Mouse (Mus musculus): Measurements from ENCODE around the gene Cryzl2. TPM values are rescaled to one million over a fixed set of nuclear protein-coding genes. Genes with fewer than 3 reads are reported as not detected.

The Cryzl2 gene
- polyA plus RNA-seq, 1 experiment from 2014 or later = 6.3 TPM

DNA sequence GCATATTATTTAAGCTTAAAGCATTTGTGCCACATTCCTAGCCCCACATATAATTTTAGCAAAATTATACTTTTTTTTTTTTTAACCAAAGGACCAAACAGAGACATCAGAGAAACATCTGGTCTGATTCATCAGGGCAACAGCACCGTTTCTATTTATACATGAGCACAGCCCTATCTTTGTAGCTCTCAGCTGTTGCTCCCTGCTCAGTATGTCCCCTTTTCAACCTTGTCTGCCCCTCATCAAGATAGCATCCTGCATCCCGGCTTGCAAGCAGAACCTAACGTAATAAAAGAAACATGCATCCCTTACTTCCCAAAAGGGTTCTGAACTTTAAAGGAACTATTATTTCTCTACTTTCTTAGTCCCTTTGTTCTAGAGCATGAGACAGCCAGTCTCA lies 41.0 kb upstream of the Cryzl2 start:
- no peak for ATAC-seq
- Histone ChIP-seq H3K27ac (ENCODE audit: low read length) (no peak overlapping the region), H3K9ac (replicated peaks; ENCODE audit: low read depth, low read length) (no peak overlapping the region), H3K4me3 (replicated peaks; ENCODE audit: low read length) (no peak overlapping the region), H3K4me1 (replicated peaks; ENCODE audit: control insufficient read depth, insufficient read depth, low read length) (peaks cover 7% of the 10 kb centered on the region), H3K36me3 (ENCODE audit: control insufficient read depth, insufficient read depth) (no peaks in the 10 kb centered on the region; the same call in 1 of the 2 replicates), H3K9me3 (ENCODE audit: control insufficient read depth, low read length) (no peaks in the 10 kb centered on the region), H3K27me3 (replicated peaks; ENCODE audit: control insufficient read depth, insufficient read depth, low read length) (no peaks in the 10 kb centered on the region), H3K4me2 (ENCODE audit: low read length) (no peak overlapping the region)
- WGBS = 29% methylated on average over 3 of the region's 3 CpGs

DNA sequence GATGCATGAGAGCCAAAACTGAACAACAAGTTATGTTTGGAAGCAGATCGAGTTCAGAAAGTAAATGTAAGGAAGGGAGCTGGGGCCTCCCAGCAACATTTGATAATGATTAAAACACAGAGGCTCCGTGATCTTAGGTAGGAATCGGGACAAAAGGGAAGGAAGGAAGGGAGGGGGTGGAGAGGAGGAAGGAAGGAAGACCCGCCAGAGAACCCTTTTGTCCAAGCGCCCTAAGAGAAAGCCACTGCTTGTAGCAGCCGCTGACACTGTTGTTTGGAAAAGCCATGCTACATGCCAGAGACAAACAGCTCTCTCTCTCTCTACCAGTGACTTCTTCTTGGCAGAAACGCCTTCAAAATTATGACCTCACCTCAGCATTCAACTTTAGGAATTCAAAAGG lies 40.5 kb upstream of the Cryzl2 start:
- Histone ChIP-seq H3K9me3 (ENCODE audit: control insufficient read depth, low read length) (no peaks in the 10 kb centered on the region), H3K4me1 (replicated peaks; ENCODE audit: control insufficient read depth, insufficient read depth, low read length) (peaks cover 7% of the 10 kb centered on the region), H3K27ac (ENCODE audit: low read length) (no peak overlapping the region), H3K36me3 (ENCODE audit: control insufficient read depth, insufficient read depth) (no peaks in the 10 kb centered on the region; the same call in 1 of the 2 replicates), H3K4me3 (replicated peaks; ENCODE audit: low read length) (no peak overlapping the region), H3K9ac (replicated peaks; ENCODE audit: low read depth, low read length) (no peak overlapping the region), H3K4me2 (ENCODE audit: low read length) (no peak overlapping the region), H3K27me3 (replicated peaks; ENCODE audit: control insufficient read depth, insufficient read depth, low read length) (no peaks in the 10 kb centered on the region)
- ATAC-seq = no peak
- 7% methylated on average over 7 of the region's 7 CpGs for WGBS

DNA sequence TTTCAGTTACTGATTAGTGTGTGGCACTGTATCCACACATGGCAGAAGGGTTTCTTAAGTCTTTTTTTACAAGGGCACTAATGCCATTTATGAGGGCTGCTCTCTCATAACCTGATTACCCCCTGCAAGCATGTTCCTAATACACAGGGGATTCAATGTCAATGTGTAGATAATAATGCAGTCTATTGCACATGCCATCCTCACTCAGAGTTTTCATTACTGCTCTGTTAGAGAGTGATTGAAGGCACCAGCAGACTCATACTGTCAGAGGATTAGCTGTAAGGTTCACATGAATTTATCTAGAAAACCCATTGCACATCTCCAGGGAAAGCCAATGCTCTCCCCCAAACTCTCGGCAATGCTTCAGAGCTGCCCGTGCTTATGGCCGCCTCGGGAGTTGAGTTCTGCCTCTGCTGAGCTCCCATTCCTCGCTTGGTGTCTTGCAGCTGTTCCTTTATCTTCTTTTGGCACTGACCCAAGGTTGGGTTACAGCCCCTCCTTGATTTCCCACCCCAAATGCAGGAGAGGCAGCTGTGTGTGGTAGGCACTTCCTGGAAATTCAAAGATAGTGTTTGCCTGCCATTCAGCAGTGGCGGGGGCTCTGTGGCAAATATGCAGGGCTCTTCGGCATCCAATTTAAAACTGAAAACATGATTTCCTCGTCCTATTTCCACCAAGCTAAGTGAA lies 32.5 kb upstream of the Cryzl2 start:
- Histone ChIP-seq H3K4me2 (ENCODE audit: low read length) (peak overlapping the region; percentile 17; the same call in 1 of the 2 replicates), H3K27me3 (replicated peaks; ENCODE audit: control insufficient read depth, insufficient read depth, low read length) (no peaks in the 10 kb centered on the region), H3K4me1 (replicated peaks; ENCODE audit: control insufficient read depth, insufficient read depth, low read length) (peaks cover 9% of the 10 kb centered on the region), H3K9me3 (ENCODE audit: control insufficient read depth, low read length) (no peaks in the 10 kb centered on the region), H3K36me3 (ENCODE audit: control insufficient read depth, insufficient read depth) (no peaks in the 10 kb centered on the region), H3K4me3 (replicated peaks; ENCODE audit: low read length) (no peak overlapping the region), H3K27ac (ENCODE audit: low read length) (peak overlapping the region; percentile 63), H3K9ac (replicated peaks; ENCODE audit: low read depth, low read length) (no peak overlapping the region)
- 27% methylated on average over 8 of the region's 8 CpGs for WGBS
- ATAC-seq = peak; percentile 93

DNA sequence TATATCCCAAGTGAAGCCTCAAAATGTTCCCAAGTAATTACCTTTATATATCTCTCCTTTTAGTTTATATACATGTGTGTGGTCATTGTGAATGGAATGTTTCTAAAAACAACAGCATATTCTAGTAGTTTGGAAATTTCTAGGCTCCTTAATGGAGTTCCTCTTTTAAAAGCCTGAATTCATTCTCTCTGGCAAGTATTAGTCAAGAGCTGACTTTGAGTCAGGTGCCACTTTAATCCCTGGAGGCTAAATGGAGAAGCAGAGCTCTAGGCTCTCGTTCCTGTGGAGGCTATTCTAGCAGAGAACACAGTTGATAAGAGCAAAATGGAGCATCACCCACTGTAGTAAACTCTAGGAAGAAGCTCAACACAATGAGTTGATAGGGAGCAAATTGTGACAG lies 31.4 kb upstream of the Cryzl2 start:
- Histone ChIP-seq H3K4me2 (ENCODE audit: low read length) (no peak overlapping the region), H3K9me3 (ENCODE audit: control insufficient read depth, low read length) (no peaks in the 10 kb centered on the region), H3K4me1 (replicated peaks; ENCODE audit: control insufficient read depth, insufficient read depth, low read length) (peaks cover 9% of the 10 kb centered on the region), H3K27me3 (replicated peaks; ENCODE audit: control insufficient read depth, insufficient read depth, low read length) (no peaks in the 10 kb centered on the region), H3K36me3 (ENCODE audit: control insufficient read depth, insufficient read depth) (no peaks in the 10 kb centered on the region), H3K9ac (replicated peaks; ENCODE audit: low read depth, low read length) (no peak overlapping the region), H3K4me3 (replicated peaks; ENCODE audit: low read length) (no peak overlapping the region), H3K27ac (ENCODE audit: low read length) (no peak overlapping the region)
- ATAC-seq = no peak
- 79% methylated on average over 1 of the region's 1 CpGs for WGBS

DNA sequence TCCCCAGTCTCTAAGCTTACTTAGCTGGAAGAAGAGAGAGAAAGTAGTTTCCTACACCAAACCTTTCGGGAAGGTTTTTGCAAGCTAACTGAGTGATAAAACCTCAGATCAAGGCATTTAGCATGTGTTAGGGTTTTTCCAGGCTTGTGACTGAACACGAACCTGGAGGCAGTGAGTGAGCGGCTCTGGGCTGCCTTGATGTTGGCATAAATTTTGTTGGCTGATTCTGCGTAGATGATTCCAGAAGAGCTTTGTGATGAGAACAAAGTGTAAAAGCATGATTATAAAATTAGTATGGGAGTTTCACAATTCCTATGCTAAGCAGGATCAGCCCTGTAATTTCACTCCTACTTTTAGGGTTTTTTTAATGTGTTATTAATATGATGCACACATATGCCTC lies 30.8 kb upstream of the Cryzl2 start:
- Histone ChIP-seq H3K4me2 (ENCODE audit: low read length) (no peak overlapping the region), H3K27ac (ENCODE audit: low read length) (no peak overlapping the region), H3K9ac (replicated peaks; ENCODE audit: low read depth, low read length) (no peak overlapping the region), H3K27me3 (replicated peaks; ENCODE audit: control insufficient read depth, insufficient read depth, low read length) (no peaks in the 10 kb centered on the region), H3K36me3 (ENCODE audit: control insufficient read depth, insufficient read depth) (no peaks in the 10 kb centered on the region), H3K9me3 (ENCODE audit: control insufficient read depth, low read length) (no peaks in the 10 kb centered on the region), H3K4me3 (replicated peaks; ENCODE audit: low read length) (no peak overlapping the region), H3K4me1 (replicated peaks; ENCODE audit: control insufficient read depth, insufficient read depth, low read length) (peaks cover 9% of the 10 kb centered on the region)
- 87% methylated on average over 4 of the region's 4 CpGs for WGBS
- no peak for ATAC-seq

DNA sequence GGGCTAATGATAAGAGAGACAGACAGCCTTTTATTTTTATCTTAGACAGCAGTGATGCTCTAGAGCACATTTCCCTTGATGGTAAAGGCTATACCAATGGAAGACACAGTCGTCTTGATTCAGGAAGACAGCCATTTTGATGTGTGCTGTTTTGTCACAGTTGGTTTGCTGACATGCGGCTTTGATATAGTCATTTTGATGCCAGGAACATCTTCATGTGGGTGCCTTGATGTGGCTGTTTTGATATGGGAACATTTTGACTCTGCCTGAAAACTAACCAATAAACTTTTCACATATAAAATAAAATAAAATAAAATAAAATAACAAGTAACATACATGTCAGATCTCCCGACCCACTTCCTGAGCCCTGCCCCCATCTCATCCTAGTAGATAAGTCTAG lies 30.0 kb upstream of the Cryzl2 start:
- H3K9ac ChIP-seq (replicated peaks; ENCODE audit: low read depth, low read length) = no peak overlapping the region
- no peak overlapping the region for H3K4me3 ChIP-seq (replicated peaks; ENCODE audit: low read length)
- no peaks in the 10 kb centered on the region for H3K36me3 ChIP-seq (ENCODE audit: control insufficient read depth, insufficient read depth)
- peaks cover 9% of the 10 kb centered on the region for H3K4me1 ChIP-seq (replicated peaks; ENCODE audit: control insufficient read depth, insufficient read depth, low read length)
- H3K9me3 ChIP-seq (ENCODE audit: control insufficient read depth, low read length) = no peaks in the 10 kb centered on the region
- no peaks in the 10 kb centered on the region for H3K27me3 ChIP-seq (replicated peaks; ENCODE audit: control insufficient read depth, insufficient read depth, low read length)
- no peak overlapping the region for H3K4me2 ChIP-seq (ENCODE audit: low read length)
- 95% methylated on average over 3 of the region's 3 CpGs for WGBS
- no peak for ATAC-seq
- no peak overlapping the region for H3K27ac ChIP-seq (ENCODE audit: low read length)

DNA sequence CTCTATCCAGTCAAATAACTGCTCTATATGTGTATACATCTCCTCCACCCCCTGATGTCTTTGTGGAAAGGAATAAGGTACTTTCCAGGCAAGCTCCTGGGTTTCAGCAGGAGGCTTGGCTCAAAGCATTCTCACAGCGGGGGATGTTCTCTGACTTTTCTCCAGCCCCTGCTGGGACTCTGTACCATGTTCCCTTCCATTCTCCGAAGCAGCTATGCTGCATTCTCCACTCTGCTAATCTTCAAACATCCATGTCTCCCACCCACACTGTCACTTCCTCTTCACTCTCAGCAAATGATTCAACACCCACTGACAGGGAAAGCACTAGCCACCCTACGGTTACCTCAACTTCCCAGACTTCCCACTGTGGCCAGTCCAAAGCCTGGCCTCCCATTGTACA lies 25.1 kb upstream of the Cryzl2 start:
- Histone ChIP-seq H3K4me2 (ENCODE audit: low read length) (no peak overlapping the region), H3K9me3 (ENCODE audit: control insufficient read depth, low read length) (no peaks in the 10 kb centered on the region), H3K9ac (replicated peaks; ENCODE audit: low read depth, low read length) (no peak overlapping the region), H3K36me3 (ENCODE audit: control insufficient read depth, insufficient read depth) (no peaks in the 10 kb centered on the region), H3K4me1 (replicated peaks; ENCODE audit: control insufficient read depth, insufficient read depth, low read length) (no peaks in the 10 kb centered on the region), H3K27ac (ENCODE audit: low read length) (no peak overlapping the region), H3K4me3 (replicated peaks; ENCODE audit: low read length) (no peak overlapping the region), H3K27me3 (replicated peaks; ENCODE audit: control insufficient read depth, insufficient read depth, low read length) (no peaks in the 10 kb centered on the region)
- WGBS = 42% methylated on average over 3 of the region's 3 CpGs
- ATAC-seq = no peak

DNA sequence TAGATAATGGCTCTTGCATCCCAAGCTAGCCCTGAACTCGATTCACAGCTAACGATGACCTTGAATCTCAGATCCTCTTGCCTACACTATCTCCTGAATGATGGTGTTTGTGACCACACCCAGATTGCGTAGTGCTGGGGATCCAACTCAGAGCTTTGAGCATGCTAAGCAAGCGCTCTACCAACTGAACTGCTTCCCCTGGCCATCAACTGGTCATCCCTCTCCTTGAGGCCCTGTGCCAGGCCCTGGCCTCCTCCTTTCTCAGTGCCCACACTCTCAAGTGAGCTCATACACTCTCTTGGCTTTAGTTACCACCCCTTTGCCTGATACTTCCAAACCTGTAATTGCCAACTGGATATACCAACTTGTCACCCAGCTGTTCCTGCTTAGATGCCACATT lies 24.0 kb upstream of the Cryzl2 start:
- Histone ChIP-seq H3K27ac (ENCODE audit: low read length) (no peak overlapping the region), H3K4me3 (replicated peaks; ENCODE audit: low read length) (no peak overlapping the region), H3K27me3 (replicated peaks; ENCODE audit: control insufficient read depth, insufficient read depth, low read length) (no peaks in the 10 kb centered on the region), H3K4me2 (ENCODE audit: low read length) (no peak overlapping the region), H3K4me1 (replicated peaks; ENCODE audit: control insufficient read depth, insufficient read depth, low read length) (no peaks in the 10 kb centered on the region), H3K9me3 (ENCODE audit: control insufficient read depth, low read length) (no peaks in the 10 kb centered on the region), H3K36me3 (ENCODE audit: control insufficient read depth, insufficient read depth) (no peaks in the 10 kb centered on the region), H3K9ac (replicated peaks; ENCODE audit: low read depth, low read length) (no peak overlapping the region)
- ATAC-seq = no peak
- WGBS = 91% methylated on average over 4 of the region's 4 CpGs

DNA sequence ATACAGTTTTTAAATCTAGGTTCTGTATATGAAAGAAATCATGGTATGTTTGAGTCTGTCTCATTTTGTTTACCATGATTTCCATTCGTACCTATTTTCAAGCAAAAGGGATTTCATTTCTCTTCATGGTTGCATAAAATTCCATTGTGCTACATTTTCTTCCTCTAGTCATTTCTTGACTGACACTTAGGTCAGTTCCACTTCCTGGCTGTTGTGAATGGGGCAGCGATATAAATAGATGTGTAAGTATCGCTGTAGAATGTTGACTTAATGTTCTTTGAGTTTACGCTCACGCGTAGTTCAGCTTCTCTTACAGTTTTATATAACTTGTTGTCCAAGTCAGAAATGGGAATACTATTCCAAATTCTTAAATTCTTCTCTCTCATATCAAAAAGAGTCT lies 22.5 kb upstream of the Cryzl2 start:
- Histone ChIP-seq H3K4me1 (replicated peaks; ENCODE audit: control insufficient read depth, insufficient read depth, low read length) (peaks cover 7% of the 10 kb centered on the region; the same call in 1 of the 2 replicates), H3K9me3 (ENCODE audit: control insufficient read depth, low read length) (no peaks in the 10 kb centered on the region), H3K4me3 (replicated peaks; ENCODE audit: low read length) (no peak overlapping the region), H3K27ac (ENCODE audit: low read length) (no peak overlapping the region), H3K36me3 (ENCODE audit: control insufficient read depth, insufficient read depth) (no peaks in the 10 kb centered on the region), H3K4me2 (ENCODE audit: low read length) (no peak overlapping the region), H3K27me3 (replicated peaks; ENCODE audit: control insufficient read depth, insufficient read depth, low read length) (no peaks in the 10 kb centered on the region), H3K9ac (replicated peaks; ENCODE audit: low read depth, low read length) (no peak overlapping the region)
- 95% methylated on average over 6 of the region's 6 CpGs for WGBS
- ATAC-seq = no peak

DNA sequence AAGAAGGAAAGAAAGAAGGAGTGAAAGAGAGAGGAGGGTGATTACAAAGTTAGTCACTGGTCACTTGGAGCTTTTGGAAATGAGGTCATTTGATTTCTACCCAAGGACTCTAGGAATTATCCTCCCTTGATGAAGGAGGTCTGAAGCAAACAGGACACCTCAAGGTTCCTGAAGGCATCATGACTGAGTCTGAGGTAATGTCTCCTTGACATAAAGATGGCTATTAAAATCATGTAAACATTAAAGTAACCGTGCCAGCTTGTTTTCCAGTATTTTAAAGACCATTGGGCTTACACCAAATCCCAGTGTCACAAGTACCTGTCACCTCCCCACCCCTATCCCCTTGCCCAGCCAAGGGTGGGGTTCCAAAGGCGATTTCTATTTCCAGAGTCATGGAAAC lies 20.1 kb upstream of the Cryzl2 start:
- no peaks in the 10 kb centered on the region for H3K27me3 ChIP-seq (replicated peaks; ENCODE audit: control insufficient read depth, insufficient read depth, low read length)
- no peaks in the 10 kb centered on the region for H3K9me3 ChIP-seq (ENCODE audit: control insufficient read depth, low read length)
- peaks cover 14% of the 10 kb centered on the region for H3K4me1 ChIP-seq (replicated peaks; ENCODE audit: control insufficient read depth, insufficient read depth, low read length)
- ATAC-seq = no peak
- H3K4me3 ChIP-seq (replicated peaks; ENCODE audit: low read length) = no peak overlapping the region
- 83% methylated on average over 2 of the region's 2 CpGs for WGBS
- H3K27ac ChIP-seq (ENCODE audit: low read length) = no peak overlapping the region
- no peaks in the 10 kb centered on the region for H3K36me3 ChIP-seq (ENCODE audit: control insufficient read depth, insufficient read depth)
- H3K4me2 ChIP-seq (ENCODE audit: low read length) = no peak overlapping the region
- no peak overlapping the region for H3K9ac ChIP-seq (replicated peaks; ENCODE audit: low read depth, low read length)

Measured in forebrain, embryonic 16.5 days (tissue).